Mouse (Mus musculus): ENCODE results near the gene Cwc25. TPM values are rescaled to one million over a fixed set of nuclear protein-coding genes. Genes with fewer than 3 reads are reported as not detected.
"Not testable (repeated sequence)": the region's sequence is repeated elsewhere in the genome, so short reads cannot be mapped to it uniquely, and the experiment has no call there.

Cwc25 gene
- total RNA-seq, 2 experiments from 2014 or later, result 19.5 to 21.3 TPM

DNA sequence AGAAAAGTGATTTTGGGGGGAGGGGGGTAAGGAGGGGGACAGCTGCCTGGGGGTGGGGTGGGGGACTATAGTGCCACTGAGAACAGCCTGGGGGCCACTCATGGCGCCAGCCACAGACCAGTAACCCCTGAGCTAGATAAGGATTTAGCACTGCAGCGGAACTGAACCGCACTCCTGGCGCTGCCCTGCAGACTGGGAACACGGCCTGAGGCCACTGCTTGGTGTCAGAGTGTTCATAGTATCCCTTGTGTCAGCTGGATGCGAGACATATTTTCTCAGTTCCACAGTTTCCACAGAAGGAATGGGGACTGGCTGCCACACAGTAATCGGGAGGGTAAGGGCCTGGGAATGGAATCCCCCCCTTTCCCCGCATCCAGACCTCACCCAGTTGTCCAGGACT lies 50.3 kb downstream of the Cwc25 start:
- no peak overlapping the region for H3K4me3 ChIP-seq
- TF ChIP-seq CTCF (IDR thresholded peaks at IDR 0.05), result no peak
- intact Hi-C loops (cut with DNase I), result no loop called here
- no peak for DNase-seq (ENCODE audit: extremely low spot score in 1 of 2, low spot score in 2 of 2)
- peak overlapping the region; percentile 40; the same call in 1 of the 2 replicates for H3K27ac ChIP-seq

GRCm38 (mm10) chr11:97714784-97715760 lies 51.3 kb downstream of the Cwc25 start:
- peak in 1 of 2 experiments; percentile 43 for DNase-seq (ENCODE audit: extremely low spot score in 1 of 2, low spot score in 2 of 2)
- intact Hi-C loops (cut with DNase I), result loop anchor here (1.0 to 2.0 kb wide), 2 partner anchors 30 to 38 kb away; partner anchors contain the start of gene Pip4k2b
- Histone ChIP-seq H3K4me3 (no peak overlapping the region), H3K27ac (peak overlapping the region; percentile 62; the same call in 1 of the 2 replicates)
- no peak for TF ChIP-seq CTCF (IDR thresholded peaks at IDR 0.05)

GRCm38 (mm10) chr11:97714356-97714755 lies 52.0 kb downstream of the Cwc25 start:
- Histone ChIP-seq H3K27ac (peak overlapping the region; percentile 16; the same call in 1 of the 2 replicates), H3K4me3 (no peak overlapping the region)
- TF ChIP-seq CTCF (IDR thresholded peaks at IDR 0.05), result peak; percentile 28
- intact Hi-C loops (cut with DNase I), result loop anchor here (2.0 kb wide), 1 partner anchor 30 kb away; the partner anchor contains the start of gene Pip4k2b
- no peak for DNase-seq (ENCODE audit: extremely low spot score in 1 of 2, low spot score in 2 of 2)

DNA sequence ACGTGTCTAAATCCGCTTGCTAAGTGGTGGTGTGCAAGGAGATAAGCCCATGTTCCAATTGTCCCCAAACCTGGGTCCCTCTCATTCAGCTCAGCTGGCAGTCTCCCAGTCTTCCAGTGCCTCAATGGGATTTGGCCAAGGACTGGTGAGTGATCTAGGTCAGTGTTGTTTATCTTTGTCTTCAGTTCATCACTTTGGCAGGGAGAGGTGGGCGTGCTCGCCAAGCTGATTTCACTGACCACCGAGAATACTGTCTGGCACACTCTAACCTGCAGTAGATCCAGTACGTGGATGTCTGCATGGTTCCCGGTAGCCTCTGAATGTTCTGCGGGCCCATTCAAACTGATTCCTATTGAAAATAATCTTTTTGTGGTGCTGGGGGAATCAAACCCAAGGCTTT lies 52.5 kb downstream of the Cwc25 start:
- intact Hi-C loops (cut with DNase I), result loop anchor here (2.0 kb wide), 1 partner anchor 31 kb away; the partner anchor contains the start of gene Pip4k2b
- Histone ChIP-seq H3K4me3 (no peak overlapping the region), H3K27ac (peak overlapping the region; percentile 55; the same call in 1 of the 2 replicates)
- DNase-seq (ENCODE audit: extremely low spot score in 1 of 2, low spot score in 2 of 2), result no peak
- TF ChIP-seq CTCF (IDR thresholded peaks at IDR 0.05), result no peak

DNA sequence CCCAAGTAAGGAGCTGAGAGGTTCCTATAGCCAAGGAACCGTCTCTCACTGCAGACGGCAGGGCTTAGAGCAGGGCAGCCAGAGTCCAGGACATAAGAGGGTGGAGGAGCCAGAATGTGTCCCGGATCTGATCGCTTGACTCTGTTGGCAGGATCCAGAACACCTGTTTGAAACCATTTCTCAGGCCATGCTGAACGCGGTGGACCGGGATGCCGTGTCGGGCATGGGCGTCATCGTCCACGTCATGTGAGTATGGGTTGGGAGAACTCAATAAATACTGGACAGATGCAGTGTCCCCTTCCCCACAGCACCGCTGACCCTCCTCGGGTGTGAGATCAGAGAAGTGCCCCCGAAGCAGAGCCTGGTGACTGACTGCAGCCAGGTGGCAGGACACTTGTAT lies 54.1 kb downstream of the Cwc25 start:
- intact Hi-C loops (cut with DNase I), result no loop called here

DNA sequence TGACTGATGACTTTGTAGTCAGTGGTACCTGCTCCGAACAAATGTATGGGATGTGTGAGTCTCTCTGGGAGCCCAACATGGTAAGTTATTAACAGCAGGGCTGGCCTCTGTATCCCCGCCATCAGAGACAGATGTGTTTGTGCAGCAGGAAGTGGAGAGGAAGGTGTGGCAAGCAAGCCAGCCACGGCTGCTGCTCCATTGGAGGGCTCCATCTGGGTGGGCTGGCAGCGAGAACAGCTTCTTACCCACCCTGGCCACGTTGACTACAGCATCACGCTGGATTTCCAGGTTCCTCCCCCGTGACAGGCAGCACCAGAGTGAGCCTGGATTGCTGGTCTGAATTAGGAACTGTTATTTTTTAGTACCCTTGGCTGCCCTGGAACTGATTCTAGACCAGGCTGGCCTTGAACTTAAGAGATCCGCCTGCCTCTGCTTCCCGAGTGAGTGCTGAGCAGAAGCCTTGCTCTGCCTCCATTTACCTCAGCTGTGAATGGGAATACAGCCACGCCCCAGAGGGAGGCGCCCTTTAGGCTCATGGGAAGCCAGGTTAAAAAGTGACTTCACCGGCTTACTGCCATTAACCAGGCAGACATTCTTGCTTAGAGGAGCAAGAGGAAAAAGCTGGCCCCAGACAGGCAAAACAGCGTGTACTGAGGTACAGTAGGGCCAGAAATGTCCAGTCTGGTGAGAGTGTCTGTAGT lies 55.0 kb downstream of the Cwc25 start:
- no peak for TF ChIP-seq CTCF (IDR thresholded peaks at IDR 0.05)
- DNase-seq (ENCODE audit: extremely low spot score in 1 of 2, low spot score in 2 of 2), result no peak
- H3K4me3 ChIP-seq, result no peak overlapping the region

More for the DNA sequence above, 54.1 kb downstream of the Cwc25 start:
- Histone ChIP-seq H3K4me3 (no peak overlapping the region), H3K27ac (no peak overlapping the region)
- no peak for TF ChIP-seq CTCF (IDR thresholded peaks at IDR 0.05)
- no peak for DNase-seq (ENCODE audit: extremely low spot score in 1 of 2, low spot score in 2 of 2)

GRCm38 (mm10) chr11:97710067-97710466 lies 56.3 kb downstream of the Cwc25 start:
- H3K4me3 ChIP-seq; DNase-seq (ENCODE audit: extremely low spot score in 1 of 2, low spot score in 2 of 2); H3K27ac ChIP-seq; intact Hi-C loops (cut with DNase I): not testable (repeated sequence)

More for the DNA sequence above, 55.0 kb downstream of the Cwc25 start:
- intact Hi-C loops (cut with DNase I), result no loop called here
- no peak overlapping the region for H3K27ac ChIP-seq

DNA sequence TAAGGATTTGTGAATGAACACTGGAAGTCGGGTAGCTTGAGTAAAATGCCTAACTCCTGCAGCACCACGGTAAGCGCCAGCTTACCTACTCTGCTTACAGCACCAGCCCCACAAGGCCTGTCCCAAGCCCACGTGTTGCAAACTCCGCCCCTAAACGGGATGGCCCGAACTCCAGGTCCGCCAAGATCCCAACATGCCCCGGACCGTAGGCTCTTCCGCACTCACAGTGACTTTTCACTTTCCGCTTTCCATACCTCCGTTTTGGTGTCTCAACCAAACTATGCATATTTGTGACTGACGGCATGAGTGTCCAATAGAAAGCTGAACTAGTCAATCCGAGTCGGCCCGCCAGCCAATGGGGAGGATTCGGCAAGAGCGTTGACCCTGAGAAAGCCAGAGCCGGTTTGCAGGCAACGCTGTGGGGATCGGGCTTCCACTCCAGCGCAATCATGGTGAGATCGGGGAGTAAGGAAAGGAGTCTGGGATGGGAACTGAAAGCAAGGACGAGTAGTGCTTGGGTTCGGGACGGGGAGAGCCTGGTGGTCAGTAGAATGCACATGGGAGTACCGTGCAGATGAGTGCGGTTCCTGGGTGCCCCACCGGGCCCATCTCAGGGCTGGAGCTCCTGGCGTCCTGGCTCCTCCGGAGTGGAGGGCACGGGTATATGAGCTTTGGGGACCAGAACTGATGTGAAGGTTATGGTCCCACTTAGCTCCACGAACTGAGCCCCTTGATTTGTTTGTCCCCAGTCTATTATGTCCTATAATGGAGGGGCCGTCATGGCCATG lies 63.1 kb downstream of the Cwc25 start, which contains the start of gene Psmb3:
TSS of gene Psmb3 (plus strand) at position 361 of the 788 bp plus-strand sequence.
- intact Hi-C loops (cut with DNase I), result loop anchor here (2.0 to 5.0 kb wide), 2 partner anchors 42 to 179 kb away; partner anchors contain the start of genes Fbxo47 and Pip4k2b
- peak within 1 kb of the TSS; percentile 84 for H3K4me3 ChIP-seq
- peak; percentile 98 to 99 for DNase-seq (ENCODE audit: extremely low spot score in 1 of 2, low spot score in 2 of 2)
- TF ChIP-seq CTCF (IDR thresholded peaks at IDR 0.05), result no peak
- peak within 1 kb of the TSS; percentile 85 for H3K27ac ChIP-seq

DNA sequence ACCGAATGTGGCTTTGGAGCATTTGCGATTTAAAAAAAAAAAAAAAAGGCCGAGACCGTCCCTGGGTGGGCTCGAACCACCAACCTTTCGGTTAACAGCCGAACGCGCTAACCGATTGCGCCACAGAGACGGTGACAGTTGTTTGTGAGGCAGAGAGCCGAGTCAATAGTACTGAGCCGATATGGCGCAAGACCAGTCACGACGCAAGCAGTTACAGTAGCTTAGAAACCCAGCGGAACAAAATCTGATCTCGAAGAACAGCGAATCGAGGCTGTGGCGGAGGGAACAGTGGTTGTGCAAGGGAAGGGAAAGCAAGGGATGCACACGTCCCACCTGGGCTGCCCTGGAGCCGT lies 64.0 kb downstream of the Cwc25 start:
- peak overlapping the region; percentile 84 for H3K27ac ChIP-seq
- DNase-seq (ENCODE audit: extremely low spot score in 1 of 2, low spot score in 2 of 2), result peak; percentile 85 to 91
- no peak for TF ChIP-seq CTCF (IDR thresholded peaks at IDR 0.05)
- intact Hi-C loops (cut with DNase I), result loop anchor here (2.0 to 5.0 kb wide), 2 partner anchors 42 to 180 kb away; partner anchors contain the start of genes Fbxo47 and Pip4k2b
- peak overlapping the region; percentile 64 for H3K4me3 ChIP-seq

- no peak overlapping the region for H3K27ac ChIP-seq
- no peak for TF ChIP-seq CTCF (IDR thresholded peaks at IDR 0.05)
- DNase-seq (ENCODE audit: extremely low spot score in 1 of 2, low spot score in 2 of 2), result no peak
- intact Hi-C loops (cut with DNase I), result loop anchor here (2.0 to 5.0 kb wide), 2 partner anchors 43 to 181 kb away; partner anchors contain the start of genes Fbxo47 and Pip4k2b
- H3K4me3 ChIP-seq, result peak overlapping the region; percentile 64
Measured at GRCm38 (mm10) chr11:97701581-97702392, 64.6 kb downstream of the Cwc25 start.
